Mouse (Mus musculus) forebrain, embryonic 14.5 days (tissue): ENCODE results near the gene Lyg2. TPM values are rescaled to one million over a fixed set of nuclear protein-coding genes. Genes with fewer than 3 reads are reported as not detected.

ENCODE experiments used
- ATAC-seq: fragments of 200-750 bp; cut with Nextera tagmentation; 2 replicates; pipeline ENCODE4 v1.8.0; 2017; ENCODE audit warnings: mild to moderate bottlenecking, moderate library complexity
- DNase-seq: peaks from one replicate; pipeline ENCODE4 v3.0.0-alpha.2; 2015; ENCODE audit warnings: low spot score
- H3K27ac ChIP-seq: fragments of 300-500 bp; sonication (generic); 2 replicates; pipeline ENCODE4 v1.5.1; 2014; ENCODE audit warnings: low read depth, mild to moderate bottlenecking, control low read depth, low read length, moderate library complexity
- H3K27me3 ChIP-seq: fragments of 300-500 bp; sonication (generic); replicated peaks from 2 replicates; pipeline ENCODE4 v1.6.1; 2014; ENCODE audit warnings: low read length, control low read depth, mixed read lengths; ENCODE audit not compliant: control insufficient read depth, insufficient read depth
- H3K36me3 ChIP-seq: fragments of 300-500 bp; sonication (generic); 2 replicates; pipeline ENCODE4 v1.6.1; 2014; ENCODE audit warnings: low read length, control low read depth; ENCODE audit not compliant: control insufficient read depth, insufficient read depth
- H3K4me1 ChIP-seq: fragments of 300-500 bp; sonication (generic); 2 replicates; pipeline ENCODE4 v1.6.1; 2014; ENCODE audit warnings: antibody characterized with exemption, low read length, control low read depth; ENCODE audit not compliant: control insufficient read depth, insufficient read depth
- H3K4me2 ChIP-seq: fragments of 300-500 bp; sonication (generic); 2 replicates; pipeline ENCODE4 v1.6.1; 2014; ENCODE audit warnings: mild to moderate bottlenecking, control low read depth, low read length
- H3K4me3 ChIP-seq: fragments of 300-500 bp; sonication (generic); 2 replicates; pipeline ENCODE4 v1.5.1; 2014; ENCODE audit warnings: low read depth, low read length, control low read depth
- H3K9ac ChIP-seq: fragments of 300-500 bp; sonication (generic); 2 replicates; pipeline ENCODE4 v1.6.1; 2014; ENCODE audit warnings: mild to moderate bottlenecking, low read length, control low read depth, moderate library complexity
- H3K9me3 ChIP-seq: fragments of 300-500 bp; sonication (generic); replicated peaks from 2 replicates; pipeline ENCODE4 v1.6.1; 2016; ENCODE audit warnings: low read length, control low read depth, mixed read lengths; ENCODE audit not compliant: control insufficient read depth
- WGBS: fragments of 180-500 bp; shearing (Covaris S2); extraction: QIAGEN DNeasy Blood & Tissue Kit; methylation state at CpG from one replicate; pipeline ENCODE4 v1.1.7; 2014; 5-methylcytosine and 5-hydroxymethylcytosine counted together
- polyA plus RNA-seq: library from polyadenylated mRNA; unstranded; fragments of >200 nt; fragmentation: Nextera tagmentation; extraction: Ambion mirVana; gene quantifications from 2 replicates; pipeline ENCODE4 v1.2.1, GENCODE M21; 2014

Gene Lyg2
- polyA plus RNA-seq, 1 experiment from 2014 or later: not detected

- H3K36me3 ChIP-seq: peaks cover 19% of the 10 kb centered on the region
- peak within 1 kb of the TSS; percentile 71 for H3K4me2 ChIP-seq
- no peak for DNase-seq
- no peaks in the 10 kb centered on the region for H3K27me3 ChIP-seq
- 0 out of 2 replicates have a peak, but pooled peaks cover 3% of the 10 kb centered on the region for H3K9me3 ChIP-seq
- peak within 1 kb of the TSS; percentile 53; the same call in 1 of the 2 replicates for H3K27ac ChIP-seq
- peaks cover 5% of the 10 kb centered on the region; the same call in 1 of the 2 replicates for H3K4me1 ChIP-seq
- H3K9ac ChIP-seq: peak within 1 kb of the TSS; percentile 59
- H3K4me3 ChIP-seq: peak within 1 kb of the TSS; percentile 41
- peak; percentile 64 for ATAC-seq
- WGBS: 6% methylated on average over 7 of the region's 7 CpGs
Observed at GRCm38 (mm10) chr1:37871704-37872103, 44.6 kb downstream of the Lyg2 start, which contains the start of gene Lipt1. Gene Lipt1 (plus strand): TSS chr1:37871738.

DNA sequence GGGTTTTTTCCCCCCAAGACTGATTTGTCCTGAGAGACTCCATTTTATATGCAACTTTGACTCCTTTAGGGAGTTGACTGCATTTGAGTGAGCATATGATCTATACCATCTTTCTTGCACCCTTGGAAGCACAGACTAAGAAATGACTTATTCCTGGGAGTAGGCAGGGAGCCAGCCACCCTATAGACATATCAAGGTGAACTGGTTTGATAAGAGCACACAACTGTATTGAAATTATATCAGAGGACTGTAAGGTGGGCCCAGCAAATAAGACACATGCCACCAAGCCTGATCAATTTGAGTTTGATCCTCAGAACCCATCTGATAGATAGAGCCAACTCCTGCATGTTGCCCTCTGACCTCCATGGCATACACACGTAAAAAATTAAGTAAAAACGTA lies 46.9 kb downstream of the Lyg2 start:
- H3K4me3 ChIP-seq: no peak overlapping the region
- 50% methylated on average over 2 of the region's 2 CpGs for WGBS
- peaks cover 8% of the 10 kb centered on the region; the same call in 1 of the 2 replicates for H3K4me1 ChIP-seq
- H3K4me2 ChIP-seq: no peak overlapping the region
- ATAC-seq: no peak
- no peaks in the 10 kb centered on the region for H3K9me3 ChIP-seq
- no peak for DNase-seq
- H3K27me3 ChIP-seq: no peaks in the 10 kb centered on the region
- H3K36me3 ChIP-seq: no peaks in the 10 kb centered on the region
- no peak overlapping the region for H3K27ac ChIP-seq
- no peak overlapping the region for H3K9ac ChIP-seq

GRCm38 (mm10) chr1:37868640-37869039 lies 47.7 kb downstream of the Lyg2 start:
- no peak for ATAC-seq
- Histone ChIP-seq H3K27ac (no peak overlapping the region), H3K36me3 (no peaks in the 10 kb centered on the region), H3K4me1 (peaks cover 8% of the 10 kb centered on the region; the same call in 1 of the 2 replicates), H3K9me3 (no peaks in the 10 kb centered on the region), H3K9ac (no peak overlapping the region), H3K27me3 (no peaks in the 10 kb centered on the region), H3K4me2 (no peak overlapping the region), H3K4me3 (no peak overlapping the region)
- 59% methylated on average over 10 of the region's 10 CpGs for WGBS
- no peak for DNase-seq

DNA sequence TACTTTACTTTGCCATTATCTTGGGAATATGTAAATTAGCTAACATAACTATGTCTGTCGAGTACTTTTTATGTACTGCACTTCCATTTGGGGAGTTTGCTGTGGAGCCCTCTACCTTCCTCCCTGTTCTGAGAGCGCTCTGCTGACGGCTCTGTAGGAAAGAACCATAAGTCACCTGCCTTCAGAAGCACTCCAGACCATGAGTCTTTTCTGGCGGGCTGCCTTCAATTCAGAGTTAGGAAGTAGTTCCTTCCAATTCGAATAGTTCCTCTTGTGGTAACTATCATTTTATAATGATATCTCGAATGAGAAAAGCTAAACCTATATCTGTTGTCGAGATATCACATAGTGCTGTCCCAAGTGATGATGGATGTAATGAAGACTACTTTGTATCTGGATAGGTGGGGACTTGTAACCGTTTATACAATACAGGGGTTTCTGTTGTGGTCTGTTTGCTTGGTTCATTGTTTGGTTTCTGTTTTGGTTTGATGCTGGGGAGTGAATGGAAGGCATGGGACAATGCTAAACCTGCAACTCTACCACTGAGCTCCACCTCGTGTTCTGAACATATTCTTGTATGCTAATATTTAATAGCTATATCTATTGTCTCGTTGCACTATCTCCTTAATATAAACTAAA lies 48.5 kb downstream of the Lyg2 start:
- H3K4me3 ChIP-seq: no peak overlapping the region
- H3K4me2 ChIP-seq: no peak overlapping the region
- no peak overlapping the region for H3K27ac ChIP-seq
- ATAC-seq (no peak), DNase-seq (no peak)
- no peaks in the 10 kb centered on the region for H3K9me3 ChIP-seq
- no peaks in the 10 kb centered on the region for H3K27me3 ChIP-seq
- H3K36me3 ChIP-seq: no peaks in the 10 kb centered on the region
- no peak overlapping the region for H3K9ac ChIP-seq
- H3K4me1 ChIP-seq: peaks cover 8% of the 10 kb centered on the region; the same call in 1 of the 2 replicates
- WGBS: 73% methylated on average over 10 of the region's 10 CpGs

DNA sequence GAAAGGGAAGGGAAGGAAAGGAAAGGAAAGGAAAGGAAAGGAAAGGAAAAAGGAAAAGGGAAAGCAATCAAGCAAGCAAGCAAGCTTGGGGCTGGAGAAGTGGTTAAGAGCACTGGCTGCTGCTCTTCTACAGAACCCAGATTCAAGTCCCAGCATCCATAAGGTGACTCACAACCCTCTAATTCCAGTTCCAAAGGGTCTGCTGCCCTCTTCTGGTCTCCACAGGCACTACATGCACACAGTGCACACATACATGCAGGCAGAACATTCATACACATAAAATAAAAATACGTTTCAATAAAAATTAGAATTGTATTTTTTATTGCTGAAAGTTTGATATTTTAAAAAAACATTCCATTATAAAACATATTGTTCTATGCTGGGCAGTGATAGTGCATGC lies 49.2 kb downstream of the Lyg2 start:
- Histone ChIP-seq H3K4me2 (no peak overlapping the region), H3K4me3 (no peak overlapping the region), H3K36me3 (no peaks in the 10 kb centered on the region), H3K27me3 (no peaks in the 10 kb centered on the region), H3K27ac (no peak overlapping the region), H3K9me3 (no peaks in the 10 kb centered on the region), H3K4me1 (peaks cover 8% of the 10 kb centered on the region; the same call in 1 of the 2 replicates), H3K9ac (no peak overlapping the region)
- peak; percentile 22 for DNase-seq
- no peak for ATAC-seq
- 83% methylated on average over 1 of the region's 1 CpGs for WGBS

DNA sequence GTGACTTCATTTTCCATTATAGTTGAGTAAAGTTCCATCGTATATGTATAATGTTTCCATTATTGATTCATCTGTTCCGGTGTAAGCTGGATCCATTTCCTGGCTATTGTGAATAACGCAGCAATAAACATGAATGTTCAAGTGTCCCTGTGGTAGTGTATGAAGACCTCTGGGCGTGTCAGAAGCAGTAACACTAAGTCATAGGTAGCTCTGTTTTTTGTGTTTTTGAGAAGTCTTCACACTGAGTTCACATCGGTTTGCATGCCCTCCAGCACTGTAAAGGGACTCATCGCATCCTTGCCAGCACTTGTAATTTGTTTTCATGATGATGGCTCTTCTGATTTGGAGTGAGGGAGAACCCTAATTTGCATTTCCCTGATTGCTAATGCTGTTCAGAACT lies 50.0 kb downstream of the Lyg2 start, which contains the start of gene Tsga10:
Gene Tsga10, minus strand, starts transcription at position 144 of the 400 bp plus-strand sequence.
- Histone ChIP-seq H3K9ac (peak within 1 kb of the TSS; percentile 79), H3K4me3 (peak within 1 kb of the TSS; percentile 65), H3K4me1 (peaks cover 3% of the 10 kb centered on the region; the same call in 1 of the 2 replicates), H3K27me3 (no peaks in the 10 kb centered on the region), H3K36me3 (no peaks in the 10 kb centered on the region), H3K9me3 (no peaks in the 10 kb centered on the region), H3K4me2 (peak within 1 kb of the TSS; percentile 78), H3K27ac (peak within 1 kb of the TSS; percentile 88)
- 85% methylated on average over 6 of the region's 6 CpGs for WGBS
- DNase-seq (no peak), ATAC-seq (no peak)

GRCm38 (mm10) chr1:37865401-37866215 lies 50.7 kb downstream of the Lyg2 start:
- peak overlapping the region; percentile 79 for H3K9ac ChIP-seq
- H3K27me3 ChIP-seq: no peaks in the 10 kb centered on the region
- H3K4me1 ChIP-seq: peaks cover 3% of the 10 kb centered on the region; the same call in 1 of the 2 replicates
- no peaks in the 10 kb centered on the region for H3K9me3 ChIP-seq
- peak overlapping the region; percentile 65 for H3K4me3 ChIP-seq
- H3K4me2 ChIP-seq: peak overlapping the region; percentile 78
- H3K36me3 ChIP-seq: no peaks in the 10 kb centered on the region
- H3K27ac ChIP-seq: peak overlapping the region; percentile 88
- WGBS: 9% methylated on average over 23 of the region's 23 CpGs
- DNase-seq (no peak), ATAC-seq (no peak)

DNA sequence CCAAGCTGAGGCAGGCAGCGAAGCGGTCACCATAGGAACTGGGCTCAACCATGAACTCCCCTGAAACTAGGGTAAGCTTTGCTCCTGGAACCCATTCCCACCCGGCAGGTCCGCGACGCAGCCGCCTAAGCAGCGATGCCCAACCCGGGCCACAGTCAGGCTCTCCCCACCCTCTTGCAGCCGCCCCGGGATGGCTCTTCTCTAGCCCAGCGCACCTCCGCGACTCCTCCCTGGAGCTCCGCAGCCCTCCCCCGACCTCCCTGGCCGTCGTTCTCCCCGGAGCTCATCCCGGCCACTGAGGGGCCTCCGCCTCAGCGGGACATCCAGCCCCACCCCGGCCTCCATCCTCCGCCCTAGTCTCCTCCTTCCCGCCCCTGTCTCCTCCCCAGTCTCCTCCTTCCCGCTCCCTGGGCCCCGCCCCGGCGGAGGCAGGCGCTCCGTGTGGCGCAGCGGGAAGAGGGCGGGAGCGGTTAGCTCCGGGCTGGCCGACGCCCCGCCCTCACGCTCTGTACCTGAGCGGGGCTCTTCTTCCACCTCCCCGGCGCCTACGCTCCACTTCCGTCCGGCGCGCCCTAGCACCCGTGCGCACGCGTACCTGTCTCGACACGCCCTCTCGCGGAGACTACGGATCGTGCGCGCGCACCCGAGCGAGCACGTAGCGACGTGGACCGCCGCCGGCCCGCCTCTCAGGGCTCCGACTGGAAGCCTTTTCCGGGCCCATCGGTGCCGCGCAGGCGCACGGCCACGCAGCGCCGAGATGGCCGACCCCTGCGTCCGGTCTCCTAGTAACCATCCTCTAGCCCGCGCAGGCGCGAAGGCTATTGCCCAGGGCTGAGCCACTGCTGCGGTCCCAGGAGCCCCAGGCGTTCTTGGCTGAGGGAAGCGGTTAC lies 51.5 kb downstream of the Lyg2 start:
- H3K36me3 ChIP-seq: no peaks in the 10 kb centered on the region
- peaks cover 3% of the 10 kb centered on the region; the same call in 1 of the 2 replicates for H3K4me1 ChIP-seq
- peak overlapping the region; percentile 65 for H3K4me3 ChIP-seq
- peak overlapping the region; percentile 79 for H3K9ac ChIP-seq
- no peaks in the 10 kb centered on the region for H3K27me3 ChIP-seq
- H3K9me3 ChIP-seq: no peaks in the 10 kb centered on the region
- H3K4me2 ChIP-seq: peak overlapping the region; percentile 78
- under 1% methylated on average over 79 of the region's 90 CpGs for WGBS
- H3K27ac ChIP-seq: peak overlapping the region; percentile 88
- DNase-seq (peak; percentile 99), ATAC-seq (peak; percentile 98)
